Mouse (Mus musculus) hindbrain, embryonic 16.5 days (tissue): ENCODE measurements around the gene Bmper. TPM values are rescaled to one million over a fixed set of nuclear protein-coding genes. Genes with fewer than 3 reads are reported as not detected.

Experiments
- ATAC-seq: fragments of 200-750 bp; cut with Nextera tagmentation; 2 replicates; pipeline ENCODE4 v1.8.0; 2017; ENCODE audit warnings: moderate TSS enrichment, moderate library complexity
- H3K27ac ChIP-seq: fragments of 300-500 bp; sonication (generic); 2 replicates; pipeline ENCODE4 v1.5.1; 2014; ENCODE audit warnings: low read depth, mild to moderate bottlenecking, control low read depth, low read length, moderate library complexity
- H3K27me3 ChIP-seq: fragments of 300-500 bp; sonication (generic); replicated peaks from 2 replicates; pipeline ENCODE4 v1.6.1; 2014; ENCODE audit warnings: low read length; ENCODE audit not compliant: control insufficient read depth, insufficient read depth
- H3K36me3 ChIP-seq: fragments of 300-500 bp; sonication (generic); 2 replicates; pipeline ENCODE4 v1.6.1; 2014; ENCODE audit warnings: mild to moderate bottlenecking, low read length, moderate library complexity, mixed read lengths; ENCODE audit not compliant: control insufficient read depth, insufficient read depth
- H3K4me1 ChIP-seq: fragments of 300-500 bp; sonication (generic); 2 replicates; pipeline ENCODE4 v1.6.1; 2014; ENCODE audit warnings: low read depth, low read length; ENCODE audit not compliant: control insufficient read depth, insufficient read depth
- H3K4me2 ChIP-seq: fragments of 300-500 bp; sonication (generic); 2 replicates; pipeline ENCODE4 v1.6.1; 2014; ENCODE audit warnings: mild to moderate bottlenecking, low read length, control low read depth, moderate library complexity
- H3K4me3 ChIP-seq: fragments of 300-500 bp; sonication (generic); 2 replicates; pipeline ENCODE4 v1.5.1; 2014; ENCODE audit warnings: mild to moderate bottlenecking, low read length, control low read depth, moderate library complexity
- H3K9ac ChIP-seq: fragments of 300-500 bp; sonication (generic); 2 replicates; pipeline ENCODE4 v1.6.1; 2014; ENCODE audit warnings: low read depth, mild to moderate bottlenecking, control low read depth, low read length, moderate library complexity
- H3K9me3 ChIP-seq: fragments of 300-500 bp; sonication (generic); 2 replicates; pipeline ENCODE4 v1.6.1; 2014; ENCODE audit warnings: mild to moderate bottlenecking, low read length, moderate library complexity; ENCODE audit not compliant: control insufficient read depth
- WGBS: fragments of 180-500 bp; shearing (Covaris S2); extraction: QIAGEN DNeasy Blood & Tissue Kit; methylation state at CpG from one replicate; pipeline ENCODE4 v1.1.7; 2014; 5-methylcytosine and 5-hydroxymethylcytosine counted together
- polyA plus RNA-seq: library from polyadenylated mRNA; unstranded; fragments of >200 nt; fragmentation: Nextera tagmentation; extraction: Ambion mirVana; gene quantifications from 2 replicates; pipeline ENCODE4 v1.2.1, GENCODE M21; 2015

Bmper gene
- polyA plus RNA-seq, 1 experiment from 2014 or later = 8.7 TPM

DNA sequence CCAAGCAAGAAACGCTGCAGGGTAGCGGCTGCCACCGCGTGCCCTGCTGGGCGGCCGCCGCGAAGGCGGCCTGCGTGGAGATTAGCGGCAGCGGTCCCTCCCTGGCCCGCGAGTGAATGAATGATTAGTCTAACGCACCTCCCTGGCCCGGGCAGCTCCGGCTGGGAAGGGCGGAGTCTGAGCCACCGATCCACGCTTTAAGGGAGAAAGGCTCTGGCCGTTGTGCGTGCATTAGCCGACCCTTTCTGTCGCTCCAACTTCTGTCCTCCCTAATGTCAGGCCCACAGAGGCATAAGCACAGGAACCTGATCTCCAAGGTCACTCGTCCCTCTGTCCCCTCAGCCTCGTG is 410 bp upstream of the Bmper start:
- peak; percentile 56 for ATAC-seq
- Histone ChIP-seq H3K4me3 (peak overlapping the region; percentile 87), H3K36me3 (no peaks in the 10 kb centered on the region), H3K9ac (peak overlapping the region; percentile 89), H3K27ac (peak overlapping the region; percentile 86), H3K27me3 (peaks cover 3% of the 10 kb centered on the region; the same call in 1 of the 2 replicates), H3K9me3 (no peaks in the 10 kb centered on the region), H3K4me2 (peak overlapping the region; percentile 97), H3K4me1 (peaks cover 6% of the 10 kb centered on the region)
- under 1% methylated on average over 25 of the region's 26 CpGs for WGBS

DNA sequence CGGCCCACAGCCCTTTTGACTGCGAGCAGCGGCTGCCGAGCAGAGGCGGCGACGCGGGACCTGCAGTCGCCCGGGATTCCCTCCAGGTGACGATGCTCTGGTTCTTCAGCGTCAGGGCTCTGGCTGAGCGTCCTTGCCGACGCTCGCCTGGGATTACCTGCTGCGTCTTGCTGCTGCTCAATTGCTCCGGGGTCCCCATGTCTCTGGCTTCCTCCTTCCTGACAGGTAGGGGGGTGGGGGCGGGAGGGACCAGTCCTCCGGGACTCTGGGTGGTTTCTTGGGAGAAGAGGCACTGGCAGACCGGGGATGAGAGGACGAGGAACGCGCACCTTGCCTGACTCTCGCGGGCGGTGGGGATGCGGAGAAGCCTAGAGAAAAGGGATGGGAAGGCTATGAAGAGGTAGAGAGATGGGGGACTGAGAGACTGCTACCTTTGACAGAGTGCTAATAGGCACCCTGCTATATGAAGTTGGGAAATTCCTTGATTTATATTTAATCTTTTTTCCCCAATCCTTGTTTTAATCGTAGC is 737 bp downstream of the Bmper start:
- Histone ChIP-seq H3K36me3 (no peaks in the 10 kb centered on the region), H3K27me3 (peaks cover 3% of the 10 kb centered on the region; the same call in 1 of the 2 replicates), H3K27ac (peak overlapping the region; percentile 86), H3K9ac (peak overlapping the region; percentile 89), H3K4me2 (peak overlapping the region; percentile 97), H3K9me3 (no peaks in the 10 kb centered on the region), H3K4me3 (peak overlapping the region; percentile 87), H3K4me1 (peaks cover 6% of the 10 kb centered on the region)
- peak; percentile 47 for ATAC-seq
- WGBS = under 1% methylated on average over 26 of the region's 29 CpGs

GRCm38 (mm10) chr9:23233464-23234121 is 10.7 kb downstream of the Bmper start:
- no peaks in the 10 kb centered on the region for H3K36me3 ChIP-seq
- H3K4me1 ChIP-seq = no peaks in the 10 kb centered on the region
- no peaks in the 10 kb centered on the region for H3K9me3 ChIP-seq
- no peak overlapping the region for H3K9ac ChIP-seq
- H3K4me3 ChIP-seq = no peak overlapping the region
- 87% methylated on average over 8 of the region's 8 CpGs for WGBS
- H3K27me3 ChIP-seq = no peaks in the 10 kb centered on the region
- H3K4me2 ChIP-seq = no peak overlapping the region
- no peak overlapping the region for H3K27ac ChIP-seq
- ATAC-seq = no peak

- Histone ChIP-seq H3K4me2 (no peak overlapping the region), H3K4me3 (no peak overlapping the region), H3K27me3 (no peaks in the 10 kb centered on the region), H3K9ac (no peak overlapping the region), H3K27ac (no peak overlapping the region), H3K4me1 (no peaks in the 10 kb centered on the region), H3K9me3 (no peaks in the 10 kb centered on the region), H3K36me3 (no peaks in the 10 kb centered on the region)
- 53% methylated on average over 6 of the region's 6 CpGs for WGBS
- ATAC-seq = no peak
Observed at GRCm38 (mm10) chr9:23235368-23236002, 12.6 kb downstream of the Bmper start.

DNA sequence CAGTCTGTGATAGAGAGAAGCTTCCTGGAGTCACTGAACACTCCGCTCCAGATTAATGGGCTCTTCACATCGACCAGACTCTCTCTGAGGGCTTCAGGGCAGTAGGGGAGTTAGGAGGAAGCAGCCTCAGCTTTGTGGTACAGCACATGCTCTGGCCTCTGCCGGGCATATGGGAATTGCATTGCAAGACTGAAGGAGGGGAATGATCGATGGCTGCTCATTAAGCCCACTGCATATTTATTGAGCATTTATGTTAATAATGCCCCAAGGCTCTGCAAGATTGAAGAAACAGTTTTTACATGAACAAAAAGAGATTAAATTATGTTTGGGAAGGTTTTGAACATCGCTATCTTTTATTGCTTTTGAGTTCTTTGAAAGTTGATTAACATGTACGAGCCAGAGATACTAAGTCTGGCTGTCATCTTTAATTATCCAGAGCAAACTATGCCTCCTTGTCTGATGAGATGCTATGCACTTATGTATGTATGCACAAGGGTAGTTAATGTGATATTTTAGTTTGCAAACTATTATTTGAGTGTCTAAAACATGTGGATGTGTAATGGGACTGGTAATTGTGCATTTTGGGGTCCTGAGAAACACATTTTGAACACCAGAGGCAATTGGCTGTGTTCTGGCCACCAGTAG is 13.9 kb downstream of the Bmper start:
- no peaks in the 10 kb centered on the region for H3K36me3 ChIP-seq
- H3K4me1 ChIP-seq = no peaks in the 10 kb centered on the region
- 0 out of 2 replicates have a peak, but pooled peaks have one; percentile 52 for ATAC-seq
- no peak overlapping the region for H3K4me3 ChIP-seq
- H3K27ac ChIP-seq = no peak overlapping the region
- 41% methylated on average over 6 of the region's 6 CpGs for WGBS
- H3K27me3 ChIP-seq = no peaks in the 10 kb centered on the region
- H3K9me3 ChIP-seq = no peaks in the 10 kb centered on the region
- H3K9ac ChIP-seq = no peak overlapping the region
- H3K4me2 ChIP-seq = no peak overlapping the region

DNA sequence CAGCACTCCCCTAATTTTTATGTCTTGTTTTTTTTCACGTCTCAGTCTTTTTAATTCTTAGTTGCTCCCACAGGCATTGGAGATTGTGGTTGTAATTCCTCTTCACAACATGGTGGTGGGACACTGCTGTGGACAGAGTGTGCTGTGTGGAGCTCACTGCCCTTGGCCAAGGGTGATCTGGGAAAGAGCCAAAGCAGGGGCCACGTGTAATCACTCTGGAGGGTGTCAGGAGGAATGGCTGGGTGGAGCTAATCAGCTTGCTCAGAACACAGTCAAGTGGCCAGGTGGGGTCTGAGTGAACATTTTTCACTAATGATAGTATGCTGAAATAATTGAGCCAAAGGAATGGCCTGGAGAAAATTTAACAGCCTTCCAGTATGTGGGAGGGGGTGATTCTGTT is 16.1 kb downstream of the Bmper start:
- no peaks in the 10 kb centered on the region for H3K9me3 ChIP-seq
- H3K27ac ChIP-seq = no peak overlapping the region
- 57% methylated on average over 2 of the region's 2 CpGs for WGBS

GRCm38 (mm10) chr9:23242911-23243310 is 20.0 kb downstream of the Bmper start:
- WGBS = 60% methylated on average over 3 of the region's 3 CpGs
- Histone ChIP-seq H3K9me3 (no peaks in the 10 kb centered on the region), H3K4me3 (no peak overlapping the region), H3K9ac (no peak overlapping the region), H3K36me3 (no peaks in the 10 kb centered on the region), H3K27me3 (no peaks in the 10 kb centered on the region), H3K4me2 (no peak overlapping the region), H3K27ac (no peak overlapping the region), H3K4me1 (no peaks in the 10 kb centered on the region)
- no peak for ATAC-seq

More for the DNA sequence above, 16.1 kb downstream of the Bmper start:
- Histone ChIP-seq H3K4me1 (no peaks in the 10 kb centered on the region), H3K4me3 (no peak overlapping the region), H3K36me3 (no peaks in the 10 kb centered on the region), H3K4me2 (no peak overlapping the region), H3K9ac (no peak overlapping the region), H3K27me3 (no peaks in the 10 kb centered on the region)
- ATAC-seq = no peak

DNA sequence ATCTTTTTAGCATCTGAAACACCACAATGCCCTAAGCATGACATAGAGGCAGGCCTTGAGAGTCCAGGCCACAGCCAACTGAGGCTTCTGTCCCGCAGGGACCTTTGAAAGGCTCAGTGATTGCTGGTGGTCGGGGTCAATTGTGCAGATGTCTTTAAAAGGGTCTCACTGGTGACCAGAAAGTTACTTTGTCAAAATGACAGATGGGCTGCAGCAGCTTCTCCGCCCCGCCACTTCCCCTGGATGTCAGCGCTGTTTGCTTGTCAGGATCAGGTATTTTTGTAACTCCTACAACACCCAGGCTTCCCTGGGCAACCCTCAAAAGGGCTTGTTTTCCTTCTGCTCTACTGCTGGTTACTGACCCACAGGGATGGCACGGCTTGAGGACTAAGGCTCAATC is 21.0 kb downstream of the Bmper start:
- no peak for ATAC-seq
- H3K4me1 ChIP-seq = no peaks in the 10 kb centered on the region
- no peaks in the 10 kb centered on the region for H3K9me3 ChIP-seq
- no peaks in the 10 kb centered on the region for H3K36me3 ChIP-seq
- no peak overlapping the region for H3K27ac ChIP-seq
- H3K4me2 ChIP-seq = no peak overlapping the region
- H3K9ac ChIP-seq = no peak overlapping the region
- WGBS = 37% methylated on average over 6 of the region's 6 CpGs
- no peaks in the 10 kb centered on the region for H3K27me3 ChIP-seq
- H3K4me3 ChIP-seq = no peak overlapping the region

DNA sequence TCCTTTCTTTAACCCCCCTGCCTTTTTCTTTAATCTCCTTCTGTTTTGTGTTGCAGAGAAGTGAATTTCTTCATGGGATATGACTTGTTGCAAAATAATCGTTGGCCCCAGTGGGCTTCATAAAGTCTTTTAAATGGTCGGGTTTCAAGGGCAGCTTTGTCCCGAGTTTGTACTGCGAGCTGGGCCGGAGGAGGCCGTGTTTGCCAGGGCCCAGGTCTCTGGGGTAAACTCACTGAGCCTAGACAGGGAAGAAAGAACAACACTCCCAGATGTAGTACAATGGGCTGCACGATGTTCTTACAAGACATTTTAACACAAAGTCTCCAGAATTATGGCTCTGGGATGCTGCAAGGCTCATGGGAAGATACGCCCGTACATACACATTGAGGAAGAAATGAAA is 23.5 kb downstream of the Bmper start:
- ATAC-seq = no peak
- Histone ChIP-seq H3K9ac (no peak overlapping the region), H3K4me1 (no peaks in the 10 kb centered on the region), H3K4me3 (no peak overlapping the region), H3K9me3 (no peaks in the 10 kb centered on the region), H3K27ac (no peak overlapping the region), H3K27me3 (no peaks in the 10 kb centered on the region), H3K4me2 (no peak overlapping the region), H3K36me3 (no peaks in the 10 kb centered on the region)
- WGBS = 79% methylated on average over 9 of the region's 9 CpGs
